Mouse (Mus musculus) hindbrain, embryonic 15.5 days (tissue): ENCODE measurements around the gene Six3. TPM values are rescaled to one million over a fixed set of nuclear protein-coding genes. Genes with fewer than 3 reads are reported as not detected.

Source experiments
- ATAC-seq: fragments of 200-750 bp; cut with Nextera tagmentation; 2 replicates; pipeline ENCODE4 v1.8.0; 2017; ENCODE audit warnings: low read depth, moderate number of reproducible peaks, moderate TSS enrichment; ENCODE audit not compliant: low FRiP score
- H3K27ac ChIP-seq: fragments of 300-500 bp; sonication (generic); replicated peaks from 2 replicates; pipeline ENCODE4 v1.5.1; 2015; ENCODE audit warnings: mild to moderate bottlenecking, inconsistent platforms
- H3K27me3 ChIP-seq: fragments of 300-500 bp; sonication (generic); 2 replicates; pipeline ENCODE4 v1.6.1; 2015; ENCODE audit warnings: control low read depth, inconsistent platforms
- H3K36me3 ChIP-seq: fragments of 300-500 bp; sonication (generic); 2 replicates; pipeline ENCODE4 v1.6.1; 2015; ENCODE audit warnings: control low read depth, inconsistent platforms
- H3K4me1 ChIP-seq: fragments of 300-500 bp; sonication (generic); replicated peaks from 2 replicates; pipeline ENCODE4 v1.6.1; 2015; ENCODE audit warnings: control low read depth, inconsistent platforms
- H3K4me2 ChIP-seq: fragments of 300-500 bp; sonication (generic); 2 replicates; pipeline ENCODE4 v1.6.1; 2015; ENCODE audit warnings: moderate library complexity, mild to moderate bottlenecking, inconsistent platforms
- H3K4me3 ChIP-seq: fragments of 300-500 bp; sonication (generic); 2 replicates; pipeline ENCODE4 v1.5.1; 2015; ENCODE audit warnings: mild to moderate bottlenecking, inconsistent platforms
- H3K9ac ChIP-seq: fragments of 300-500 bp; sonication (generic); 2 replicates; pipeline ENCODE4 v1.6.1; 2015; ENCODE audit warnings: inconsistent platforms
- H3K9me3 ChIP-seq: fragments of 300-500 bp; sonication (generic); 2 replicates; pipeline ENCODE4 v1.6.1; 2016; ENCODE audit warnings: control low read depth, inconsistent platforms
- WGBS: fragments of 180-500 bp; shearing (Covaris S2); methylation state at CpG from one replicate; pipeline ENCODE4 v1.1.7; 2015; 5-methylcytosine and 5-hydroxymethylcytosine counted together
- polyA plus RNA-seq: library from polyadenylated mRNA; unstranded; fragments of >200 nt; fragmentation: Nextera tagmentation; extraction: Ambion mirVana; gene quantifications from 2 replicates; pipeline ENCODE4 v1.2.1, GENCODE M21; 2015

The Six3 gene
- polyA plus RNA-seq, 1 experiment from 2014 or later = 1.2 TPM

DNA sequence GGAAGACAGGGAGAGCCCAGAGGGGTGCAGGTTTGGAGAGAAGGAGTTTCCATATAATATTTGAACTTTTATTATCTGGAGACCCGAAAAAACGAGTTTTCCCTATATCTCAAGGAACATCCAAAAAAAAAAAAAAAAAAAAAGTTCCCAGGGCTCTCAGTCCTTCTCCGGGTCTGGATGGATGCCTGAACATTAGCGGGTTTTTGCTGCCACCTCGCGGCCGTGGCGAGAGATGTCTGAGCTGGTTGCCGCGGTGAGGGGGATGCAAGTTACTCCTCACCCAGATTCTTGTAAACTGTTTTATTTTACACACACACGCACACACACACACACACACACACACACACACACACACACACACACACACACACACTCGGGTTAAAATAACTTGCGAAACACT is 20.2 kb downstream of the Six3 start:
- ATAC-seq = no peak
- Histone ChIP-seq H3K27ac (no peak overlapping the region), H3K36me3 (no peaks in the 10 kb centered on the region), H3K4me2 (no peak overlapping the region), H3K4me3 (no peak overlapping the region), H3K9me3 (no peaks in the 10 kb centered on the region), H3K27me3 (peaks cover 66% of the 10 kb centered on the region), H3K9ac (no peak overlapping the region), H3K4me1 (no peaks in the 10 kb centered on the region)
- WGBS = 2% methylated on average over 13 of the region's 13 CpGs

DNA sequence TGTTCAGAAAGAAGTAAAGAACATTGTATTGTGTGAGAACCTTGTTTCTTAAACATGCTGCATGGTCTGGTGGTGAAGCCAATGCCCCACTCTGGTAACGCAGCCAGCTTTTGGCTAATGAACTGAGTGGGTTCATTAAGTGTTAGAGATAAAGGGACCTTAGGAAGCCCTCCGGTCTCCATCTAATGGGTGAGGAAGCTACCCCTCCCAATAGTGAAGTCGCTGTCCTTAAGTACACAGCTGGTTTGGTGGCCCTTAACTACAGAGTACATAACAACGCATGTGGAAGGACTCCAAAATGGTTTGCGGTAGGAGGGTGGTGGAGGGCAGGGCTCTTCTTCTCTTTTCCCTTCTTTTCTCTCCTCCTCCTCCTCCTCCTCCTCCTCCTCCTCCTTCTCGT is 24.5 kb downstream of the Six3 start:
- Histone ChIP-seq H3K27me3 (peaks cover 55% of the 10 kb centered on the region), H3K9ac (no peak overlapping the region), H3K4me3 (no peak overlapping the region), H3K36me3 (no peaks in the 10 kb centered on the region), H3K4me1 (no peaks in the 10 kb centered on the region), H3K4me2 (no peak overlapping the region), H3K27ac (no peak overlapping the region), H3K9me3 (no peaks in the 10 kb centered on the region)
- 74% methylated on average over 5 of the region's 6 CpGs for WGBS
- no peak for ATAC-seq

DNA sequence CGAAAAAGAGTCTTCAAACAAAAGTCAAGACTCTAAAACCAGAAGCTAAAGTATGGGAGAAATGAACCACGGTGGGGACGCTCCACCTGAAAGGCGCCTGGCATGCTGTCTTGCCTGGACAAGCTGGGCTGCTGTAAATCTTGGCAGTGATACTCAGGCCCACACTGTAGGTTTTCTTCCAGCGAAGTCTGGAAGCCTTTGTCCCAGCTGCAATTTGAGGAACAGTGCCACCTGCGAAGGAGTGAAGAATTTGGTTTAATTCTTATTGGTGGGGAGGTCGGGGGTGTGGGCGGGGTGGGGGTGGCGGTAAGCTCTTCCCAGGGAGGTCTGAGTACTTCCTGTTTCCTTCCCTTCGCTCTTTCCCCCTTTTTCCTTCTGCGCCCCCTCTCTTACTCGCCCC is 31.9 kb downstream of the Six3 start:
- Histone ChIP-seq H3K4me3 (peak overlapping the region; percentile 36), H3K9ac (peak overlapping the region; percentile 32), H3K4me1 (peaks cover 15% of the 10 kb centered on the region), H3K36me3 (no peaks in the 10 kb centered on the region), H3K27ac (no peak overlapping the region), H3K27me3 (peaks cover 58% of the 10 kb centered on the region), H3K4me2 (peak overlapping the region; percentile 75), H3K9me3 (no peaks in the 10 kb centered on the region)
- peak; percentile 54; the same call in 1 of the 2 replicates for ATAC-seq
- WGBS = 11% methylated on average over 9 of the region's 12 CpGs

DNA sequence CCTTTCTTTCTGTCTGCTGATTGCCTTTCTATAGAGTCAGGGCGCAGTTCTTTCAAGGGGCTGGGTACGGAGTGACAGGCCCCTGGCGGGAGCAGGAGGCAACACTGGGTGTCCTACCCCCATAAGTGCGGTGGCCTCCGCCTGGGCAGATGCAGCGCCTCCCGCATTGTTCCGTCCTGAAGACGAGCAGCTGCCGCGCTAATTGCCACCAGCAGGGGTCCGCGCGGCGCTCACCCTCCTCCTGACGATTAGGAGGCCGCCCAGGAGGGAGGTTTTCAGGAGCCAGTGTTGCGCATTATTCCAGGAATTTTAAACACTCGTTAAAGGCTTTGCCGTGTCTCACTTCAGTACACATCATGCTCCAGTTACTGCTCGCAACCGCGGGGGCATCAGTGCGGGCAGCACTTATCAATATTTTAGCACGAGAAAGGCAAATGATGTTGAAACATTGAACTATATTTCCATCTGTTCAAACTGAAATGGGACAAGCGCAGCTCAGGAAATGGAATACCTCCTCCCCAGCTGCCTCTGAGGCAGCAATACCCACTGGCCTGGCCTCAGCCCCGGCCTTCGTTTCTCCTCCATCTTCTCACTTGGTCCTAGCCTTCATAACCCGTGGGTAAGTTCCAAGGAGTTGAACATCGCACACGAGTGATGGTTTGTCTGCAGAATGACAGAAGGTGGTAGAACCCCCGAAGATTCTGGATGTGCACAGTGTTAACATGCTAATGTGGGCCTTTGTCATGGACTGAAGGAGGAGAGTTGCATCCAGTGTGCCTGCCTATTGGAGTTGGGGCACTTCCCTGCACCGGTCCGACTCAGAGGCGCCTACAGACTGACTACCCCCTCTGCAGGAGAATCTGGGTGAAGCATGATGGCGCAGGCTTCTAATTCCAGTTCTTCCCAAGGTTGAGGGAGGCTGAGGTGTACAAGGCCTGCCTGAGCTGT is 32.6 kb downstream of the Six3 start:
- Histone ChIP-seq H3K9ac (peak overlapping the region; percentile 32), H3K4me2 (peak overlapping the region; percentile 75), H3K36me3 (no peaks in the 10 kb centered on the region), H3K4me1 (peaks cover 15% of the 10 kb centered on the region), H3K27me3 (peaks cover 57% of the 10 kb centered on the region), H3K9me3 (no peaks in the 10 kb centered on the region), H3K27ac (no peak overlapping the region), H3K4me3 (peak overlapping the region; percentile 36)
- 2% methylated on average over 36 of the region's 36 CpGs for WGBS
- peak; percentile 80 for ATAC-seq

DNA sequence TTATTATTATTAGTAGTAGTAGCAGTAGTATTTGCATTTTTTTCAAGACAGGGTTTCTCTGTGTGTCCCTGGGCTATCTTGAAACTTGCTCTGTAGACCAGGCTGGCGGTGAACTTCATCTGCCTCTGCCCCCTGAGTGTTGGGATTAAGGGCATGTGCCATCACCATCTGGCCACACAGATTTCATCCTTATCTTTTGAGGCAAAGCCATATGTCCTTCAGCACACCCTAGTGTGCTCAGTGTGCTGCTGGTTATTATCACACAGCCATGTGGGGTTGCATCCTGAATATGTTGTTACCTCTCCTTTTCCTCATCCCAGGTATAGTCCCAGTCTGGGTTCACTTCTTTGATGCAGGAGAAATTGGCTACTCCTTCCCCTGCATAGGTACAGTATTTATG is 46.6 kb downstream of the Six3 start:
- peaks cover 35% of the 10 kb centered on the region for H3K27me3 ChIP-seq
- WGBS = 80% methylated on average over 1 of the region's 1 CpGs

DNA sequence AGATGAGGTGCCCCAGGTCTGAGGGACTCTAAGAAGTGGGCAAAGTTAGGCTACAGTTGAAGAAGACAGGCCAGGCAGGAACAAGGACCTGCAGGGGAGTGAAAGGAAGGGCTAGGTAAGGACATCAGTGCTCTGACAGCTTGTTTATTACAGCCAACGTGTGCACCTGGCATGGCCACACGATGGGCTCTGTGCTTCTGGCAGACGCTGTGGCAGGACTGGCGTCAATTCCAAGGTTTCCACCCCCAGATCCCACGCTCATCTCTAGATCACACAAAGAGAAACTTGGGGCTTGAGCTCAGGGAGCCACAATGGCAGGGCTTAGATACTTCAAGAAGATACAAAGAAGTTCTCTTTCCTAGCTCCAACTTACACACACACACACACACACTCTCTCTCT is 48.1 kb downstream of the Six3 start:
- WGBS = 68% methylated on average over 5 of the region's 5 CpGs
- no peak overlapping the region for H3K4me3 ChIP-seq
- H3K9me3 ChIP-seq = no peaks in the 10 kb centered on the region
- H3K4me2 ChIP-seq = no peak overlapping the region
- no peak overlapping the region for H3K9ac ChIP-seq
- H3K27ac ChIP-seq = no peak overlapping the region
- H3K36me3 ChIP-seq = no peaks in the 10 kb centered on the region
- ATAC-seq = no peak
- H3K4me1 ChIP-seq = peaks cover 12% of the 10 kb centered on the region; the same call in 1 of the 2 replicates
- H3K27me3 ChIP-seq = peaks cover 46% of the 10 kb centered on the region

More for the DNA sequence above, 46.6 kb downstream of the Six3 start:
- Histone ChIP-seq H3K9ac (no peak overlapping the region), H3K27ac (no peak overlapping the region), H3K4me1 (peaks cover 8% of the 10 kb centered on the region; the same call in 1 of the 2 replicates), H3K4me3 (no peak overlapping the region), H3K4me2 (no peak overlapping the region), H3K9me3 (no peaks in the 10 kb centered on the region), H3K36me3 (no peaks in the 10 kb centered on the region)
- ATAC-seq = no peak

DNA sequence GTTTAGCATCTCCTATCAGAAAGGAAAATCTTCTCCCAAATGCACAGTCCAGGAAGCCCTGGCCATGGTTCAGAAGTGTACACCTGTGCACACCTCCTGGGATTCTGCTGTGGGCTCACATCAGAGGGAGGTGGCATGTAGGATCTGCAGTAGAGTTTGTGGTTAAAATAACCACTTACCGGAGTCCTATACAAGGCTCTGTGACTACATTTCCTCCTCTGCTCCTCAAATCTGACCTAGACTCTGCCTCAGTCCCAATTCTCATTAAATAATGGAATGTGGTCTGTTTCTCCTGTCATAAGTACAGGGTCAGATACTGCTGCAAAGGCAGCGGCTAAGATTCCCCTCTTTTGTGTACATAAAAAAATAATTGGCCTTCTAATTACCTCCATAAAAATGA is 50.8 kb downstream of the Six3 start:
- Histone ChIP-seq H3K27me3 (peaks cover 42% of the 10 kb centered on the region), H3K4me3 (no peak overlapping the region), H3K4me1 (peaks cover 12% of the 10 kb centered on the region; the same call in 1 of the 2 replicates), H3K36me3 (no peaks in the 10 kb centered on the region), H3K9ac (no peak overlapping the region), H3K27ac (no peak overlapping the region), H3K9me3 (no peaks in the 10 kb centered on the region), H3K4me2 (peak overlapping the region; percentile 56)
- WGBS = 20% methylated on average over 2 of the region's 2 CpGs
- ATAC-seq = 0 out of 2 replicates have a peak, but pooled peaks have one; percentile 48

DNA sequence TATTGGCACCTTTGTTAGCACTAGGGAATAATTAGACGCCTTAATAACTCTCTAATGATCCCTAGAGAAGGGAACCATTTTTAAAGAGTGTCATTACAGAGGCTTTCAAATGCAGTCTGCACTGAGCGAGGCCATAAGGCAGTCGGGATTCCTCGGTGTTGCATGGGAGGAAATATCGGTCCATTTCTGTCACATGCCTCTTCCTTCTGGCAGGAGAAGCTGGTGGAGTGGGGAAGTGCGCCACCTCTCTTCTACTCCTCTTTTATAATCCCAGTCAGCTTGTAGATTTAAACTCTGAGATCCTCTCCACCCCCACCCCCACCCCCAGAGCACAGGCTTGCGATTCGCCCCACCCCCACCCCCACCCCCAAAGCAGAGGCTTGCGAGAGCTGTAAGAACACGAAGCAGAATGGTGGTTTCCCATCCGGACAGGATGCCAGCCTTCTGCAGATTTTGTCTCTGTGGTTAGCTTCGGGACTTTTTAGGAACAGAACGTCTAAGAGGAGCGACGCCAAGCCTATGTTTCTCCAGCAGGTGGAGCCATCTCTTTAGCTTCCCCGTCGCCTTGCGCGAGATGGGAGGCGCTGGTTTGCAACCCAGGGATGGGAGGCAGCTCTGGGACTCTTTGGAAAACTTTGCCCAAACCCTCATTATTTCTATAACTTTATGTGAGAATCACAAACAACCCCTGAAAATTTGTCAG is 51.4 kb downstream of the Six3 start:
- Histone ChIP-seq H3K9ac (no peak overlapping the region), H3K36me3 (no peaks in the 10 kb centered on the region), H3K9me3 (no peaks in the 10 kb centered on the region), H3K27me3 (peaks cover 42% of the 10 kb centered on the region), H3K4me3 (peak overlapping the region; percentile 27), H3K4me2 (peak overlapping the region; percentile 56), H3K27ac (no peak overlapping the region), H3K4me1 (peaks cover 12% of the 10 kb centered on the region; the same call in 1 of the 2 replicates)
- WGBS = 2% methylated on average over 20 of the region's 20 CpGs
- peak; percentile 91 for ATAC-seq

Other genes starting within 250 kb of the Six3 start
- gene Six2, start 74.7 kb downstream of the Six3 start, polyA plus RNA-seq = 0.96 and 1.0 TPM in 2 replicates